Mouse (Mus musculus) urinary bladder, postnatal 36 days (tissue): ENCODE measurements at regions not wholly inside any gene's neighbourhood (a gene's known extent, or its start where the extent isn't known, plus 50 kb on each side); places are given as distances from the start of the nearest gene placed in this dataset.

Experiments
- DNase-seq, 2 experiments: peaks; one replicate each; pipeline ENCODE4 v3.0.0; 2022; ENCODE audit warnings: low spot score in 2 of 2, mixed read lengths in 1 of 2

GRCm38 (mm10) chr5:64401737-64402136 lies 245.6 kb downstream of the Tbc1d1 start:
- no peak for DNase-seq

GRCm38 (mm10) chr5:64403077-64403981 lies 247.2 kb downstream of the Tbc1d1 start:
- no peak for DNase-seq

GRCm38 (mm10) chr5:64403982-64404345 lies 247.9 kb downstream of the Tbc1d1 start:
- DNase-seq: no peak

GRCm38 (mm10) chr5:64404512-64404911 lies 248.4 kb downstream of the Tbc1d1 start:
- no peak for DNase-seq

- DNase-seq: no peak
Observed at GRCm38 (mm10) chr5:64408938-64409337, 252.8 kb downstream of the Tbc1d1 start.

- DNase-seq: peak in 1 of 2 experiments; percentile 25
Observed at GRCm38 (mm10) chr5:64410621-64411020, 254.5 kb downstream of the Tbc1d1 start.

GRCm38 (mm10) chr5:64414519-64414918 lies 258.4 kb downstream of the Tbc1d1 start:
- DNase-seq: no peak

- no peak for DNase-seq
Observed at GRCm38 (mm10) chr5:64419395-64419794, 263.3 kb downstream of the Tbc1d1 start.

- DNase-seq: no peak
Observed at GRCm38 (mm10) chr5:64422787-64423587, 266.9 kb downstream of the Tbc1d1 start.

- no peak for DNase-seq
Observed at GRCm38 (mm10) chr5:64428822-64429221, 272.7 kb downstream of the Tbc1d1 start.

- peak; percentile 65 to 71 for DNase-seq
Observed at GRCm38 (mm10) chr5:64430501-64430900, 274.4 kb downstream of the Tbc1d1 start.

- peak; percentile 49 to 66 for DNase-seq
Observed at GRCm38 (mm10) chr5:64431624-64432023, 275.5 kb downstream of the Tbc1d1 start.

GRCm38 (mm10) chr5:64433786-64434185 lies 277.7 kb downstream of the Tbc1d1 start:
- no peak for DNase-seq

GRCm38 (mm10) chr5:64435491-64435890 lies 279.4 kb downstream of the Tbc1d1 start:
- DNase-seq: no peak

GRCm38 (mm10) chr5:64435958-64436357 lies 279.9 kb downstream of the Tbc1d1 start:
- no peak for DNase-seq

GRCm38 (mm10) chr5:64437720-64438119 lies 281.6 kb downstream of the Tbc1d1 start:
- DNase-seq: no peak

- no peak for DNase-seq
Observed at GRCm38 (mm10) chr5:64438446-64439134, 282.5 kb downstream of the Tbc1d1 start.

GRCm38 (mm10) chr5:64447847-64448246 lies 291.7 kb downstream of the Tbc1d1 start:
- no peak for DNase-seq

GRCm38 (mm10) chr5:64452668-64453334 lies 296.7 kb downstream of the Tbc1d1 start:
- DNase-seq: no peak

- DNase-seq: no peak
Observed at GRCm38 (mm10) chr5:64459807-64460206, 303.7 kb downstream of the Tbc1d1 start.

- DNase-seq: no peak
Observed at GRCm38 (mm10) chr5:64460891-64461290, 304.8 kb downstream of the Tbc1d1 start.

GRCm38 (mm10) chr5:64461592-64461991 lies 305.5 kb downstream of the Tbc1d1 start:
- DNase-seq: no peak
